9 mouse cellular contexts compared by ENCODE assay signal in genomic region chr13:45526230-45526629, GRCm38 (mm10). TPM values are rescaled to one million over a fixed set of nuclear protein-coding genes. Genes with fewer than 3 reads are reported as not detected.
DNase-seq lines count a peak whose midpoint lies in the region; ATAC-seq and TF ChIP-seq lines count a peak whose summit lies in the region.
"Had no signal": no experiment of that assay in that cellular context is flagged by ENCODE, and none has a peak within 500 bp of the region (broad histone marks: within the 10 kb centered on the region; RNA-seq: fewer than 3 reads in every experiment).

No protein-coding gene starts in this region.

- TF ChIP-seq CTCF in intestine, postnatal 0 days (IDR thresholded peaks at IDR 0.05; ENCODE audit: low read depth): no peak
- TF ChIP-seq CTCF in hindbrain, postnatal 0 days (IDR thresholded peaks at IDR 0.05; ENCODE audit: low read depth): no peak

- H3K4me2 ChIP-seq in intestine, embryonic 15.5 days (replicated peaks): no peak overlapping the region
- no peak overlapping the region for H3K4me2 ChIP-seq in intestine, postnatal 0 days (replicated peaks; ENCODE audit: low read depth)
- H3K4me2 ChIP-seq in hindbrain, postnatal 0 days (ENCODE audit: low read depth, low read length): no peak overlapping the region
- no peak overlapping the region for H3K4me2 ChIP-seq in midbrain, embryonic 12.5 days (replicated peaks)
- H3K4me2 ChIP-seq: embryonic facial prominence, embryonic 15.5 days had no signal

- WGBS in intestine, embryonic 15.5 days: 58% methylated on average over 7 of the region's 7 CpGs
- WGBS in intestine, postnatal 0 days: 76% methylated on average over 7 of the region's 7 CpGs
- 28% methylated on average over 7 of the region's 7 CpGs for WGBS in hindbrain, postnatal 0 days
- 24% methylated on average over 7 of the region's 7 CpGs for WGBS in midbrain, embryonic 12.5 days

- intact Hi-C loops in gastrocnemius, postnatal 14 days (cut with DNase I; ENCODE audit: low total_unique reads): no loop called here

- peak; percentile 74 for DNase-seq in cerebellum, adult 9-10 months
- peak; percentile 70 for DNase-seq in hindbrain, postnatal 0 days (ENCODE audit: low spot score)
- no peak for DNase-seq in thymus, postnatal 36 days
- DNase-seq in gastrocnemius, postnatal 14 days: no peak
- DNase-seq in thymus, adult 18-20 months: no peak

- ATAC-seq in intestine, embryonic 15.5 days: no peak
- ATAC-seq in intestine, postnatal 0 days: no peak
- peak; percentile 80 for ATAC-seq in hindbrain, postnatal 0 days
- no peak for ATAC-seq in midbrain, embryonic 12.5 days (ENCODE audit: low FRiP score, low read depth)

- H3K4me1 ChIP-seq in intestine, embryonic 15.5 days (replicated peaks): peaks cover 8% of the 10 kb centered on the region
- H3K4me1 ChIP-seq in intestine, postnatal 0 days (replicated peaks; ENCODE audit: control insufficient read depth, insufficient read depth, low read length): no peaks in the 10 kb centered on the region
- no peaks in the 10 kb centered on the region for H3K4me1 ChIP-seq in hindbrain, postnatal 0 days (ENCODE audit: insufficient read depth, low read length)
- peaks cover 17% of the 10 kb centered on the region for H3K4me1 ChIP-seq in midbrain, embryonic 12.5 days

- H3K9ac ChIP-seq in intestine, embryonic 15.5 days: no peak overlapping the region
- H3K9ac ChIP-seq in intestine, postnatal 0 days (ENCODE audit: low read depth, low read length): no peak overlapping the region
- no peak overlapping the region for H3K9ac ChIP-seq in hindbrain, postnatal 0 days (replicated peaks; ENCODE audit: low read length)
- H3K9ac ChIP-seq in midbrain, embryonic 12.5 days (replicated peaks): no peak overlapping the region
- H3K9ac ChIP-seq: embryonic facial prominence, embryonic 15.5 days had no signal

- H3K27ac ChIP-seq in intestine, embryonic 15.5 days: 0 out of 2 replicates have a peak overlapping the region, but pooled peaks have one; percentile 36
- no peak overlapping the region for H3K27ac ChIP-seq in intestine, postnatal 0 days (ENCODE audit: low read depth, low read length)
- H3K27ac ChIP-seq in hindbrain, postnatal 0 days: peak overlapping the region; percentile 2; the same call in 1 of the 2 replicates
- 0 out of 2 replicates have a peak overlapping the region, but pooled peaks have one; percentile 22 for H3K27ac ChIP-seq in midbrain, embryonic 12.5 days (replicated peaks)
- H3K27ac ChIP-seq: embryonic facial prominence, embryonic 15.5 days had no signal

- H3K9me3 ChIP-seq in intestine, embryonic 15.5 days: no peaks in the 10 kb centered on the region
- H3K9me3 ChIP-seq in intestine, postnatal 0 days (ENCODE audit: control insufficient read depth): no peaks in the 10 kb centered on the region
- no peaks in the 10 kb centered on the region for H3K9me3 ChIP-seq in hindbrain, postnatal 0 days (ENCODE audit: low read length)
- H3K9me3 ChIP-seq in midbrain, embryonic 12.5 days: no peaks in the 10 kb centered on the region
- H3K9me3 ChIP-seq: embryonic facial prominence, embryonic 15.5 days had no signal

- H3K27me3 ChIP-seq in intestine, embryonic 15.5 days (replicated peaks): no peaks in the 10 kb centered on the region
- H3K27me3 ChIP-seq in intestine, postnatal 0 days (replicated peaks; ENCODE audit: control insufficient read depth, insufficient read depth, low read length): no peaks in the 10 kb centered on the region
- no peaks in the 10 kb centered on the region for H3K27me3 ChIP-seq in hindbrain, postnatal 0 days (ENCODE audit: insufficient read depth, low read length)
- H3K27me3 ChIP-seq in midbrain, embryonic 12.5 days: 0 out of 2 replicates have a peak, but pooled peaks cover 4% of the 10 kb centered on the region
- H3K27me3 ChIP-seq: embryonic facial prominence, embryonic 15.5 days had no signal

- H3K36me3 ChIP-seq in intestine, embryonic 15.5 days: no peaks in the 10 kb centered on the region
- H3K36me3 ChIP-seq in intestine, postnatal 0 days (ENCODE audit: control insufficient read depth, insufficient read depth): no peaks in the 10 kb centered on the region
- no peaks in the 10 kb centered on the region for H3K36me3 ChIP-seq in hindbrain, postnatal 0 days (ENCODE audit: insufficient read depth, low read length)
- no peaks in the 10 kb centered on the region for H3K36me3 ChIP-seq in midbrain, embryonic 12.5 days
- H3K36me3 ChIP-seq: embryonic facial prominence, embryonic 15.5 days had no signal

- no peak overlapping the region for H3K4me3 ChIP-seq in intestine, embryonic 15.5 days (replicated peaks)
- H3K4me3 ChIP-seq in intestine, postnatal 0 days (ENCODE audit: low read depth, low read length): no peak overlapping the region
- H3K4me3 ChIP-seq in hindbrain, postnatal 0 days (ENCODE audit: low read length): no peak overlapping the region
- no peak overlapping the region for H3K4me3 ChIP-seq in midbrain, embryonic 12.5 days
- H3K4me3 ChIP-seq: embryonic facial prominence, embryonic 15.5 days had no signal

RNA-seq across cellular contexts. Expression of gene Gmpr, which starts 19.0 kb away (rescaled TPM):
- 26.9 and 28.7 TPM in 2 replicates for polyA plus RNA-seq in intestine, embryonic 15.5 days (2015; fragmentation: Nextera tagmentation; extraction: Ambion mirVana)
- polyA plus RNA-seq in intestine, postnatal 0 days (2015; fragmentation: Nextera tagmentation; extraction: Ambion mirVana): 20.5 and 22.5 TPM in 2 replicates
- total RNA-seq in hindbrain, postnatal 0 days (2014; rRNA removed): 21.7 and 27.9 TPM in 2 replicates
- polyA plus RNA-seq in hindbrain, postnatal 0 days (2015; fragmentation: Nextera tagmentation; extraction: Ambion mirVana): 41.5 and 43.3 TPM in 2 replicates
- polyA plus RNA-seq in midbrain, embryonic 12.5 days (2016; fragmentation: Nextera tagmentation; extraction: Ambion mirVana): 14.3 and 15.7 TPM in 2 replicates
- 100 to 1,000 TPM; 135 to 147 TPM for total RNA-seq in gastrocnemius, postnatal 14 days (2021)

Comparison
In these comparisons a context has a peak if more than half of its experiments do, and no peak if none do; other contexts are left out.
1. DNase-seq: peak in cerebellum, adult 9-10 months (single experiment) and hindbrain, postnatal 0 days (single experiment); none in thymus, postnatal 36 days (0 of 2), gastrocnemius, postnatal 14 days (single experiment) and thymus, adult 18-20 months (0 of 2).